Mouse (Mus musculus) neural tube, embryonic 13.5 days (tissue): Measurements from ENCODE around the gene Gm6993. TPM values are rescaled to one million over a fixed set of nuclear protein-coding genes. Genes with fewer than 3 reads are reported as not detected.

Experiments
- ATAC-seq: fragments of 200-750 bp; cut with Nextera tagmentation; 2 replicates; pipeline ENCODE4 v1.8.0; 2017; ENCODE audit warnings: low read depth, mild to moderate bottlenecking, moderate TSS enrichment, moderate library complexity
- H3K27ac ChIP-seq: fragments of 300-500 bp; sonication (generic); replicated peaks from 2 replicates; pipeline ENCODE4 v1.5.1; 2015; ENCODE audit warnings: moderate library complexity, mild to moderate bottlenecking, inconsistent platforms
- H3K27me3 ChIP-seq: fragments of 300-500 bp; sonication (generic); 2 replicates; pipeline ENCODE4 v1.6.1; 2015; ENCODE audit warnings: mild to moderate bottlenecking, inconsistent platforms
- H3K36me3 ChIP-seq: fragments of 300-500 bp; sonication (generic); 2 replicates; pipeline ENCODE4 v1.6.1; 2015; ENCODE audit warnings: mild to moderate bottlenecking, inconsistent platforms
- H3K4me1 ChIP-seq: fragments of 300-500 bp; sonication (generic); replicated peaks from 2 replicates; pipeline ENCODE4 v1.6.1; 2015; ENCODE audit warnings: inconsistent platforms
- H3K4me2 ChIP-seq: fragments of 300-500 bp; sonication (generic); 2 replicates; pipeline ENCODE4 v1.6.1; 2015; ENCODE audit warnings: inconsistent platforms, mild to moderate bottlenecking, moderate library complexity
- H3K4me3 ChIP-seq: fragments of 300-500 bp; sonication (generic); 2 replicates; pipeline ENCODE4 v1.5.1; 2015; ENCODE audit warnings: mild to moderate bottlenecking, inconsistent platforms
- H3K9ac ChIP-seq: fragments of 300-500 bp; sonication (generic); 2 replicates; pipeline ENCODE4 v1.6.1; 2015; ENCODE audit warnings: moderate library complexity, mild to moderate bottlenecking, inconsistent platforms
- H3K9me3 ChIP-seq: fragments of 300-500 bp; sonication (generic); 2 replicates; pipeline ENCODE4 v1.6.1; 2016; ENCODE audit warnings: inconsistent platforms
- WGBS: fragments of 180-500 bp; shearing (Covaris S2); methylation state at CpG from one replicate; pipeline ENCODE4 v1.1.7; 2015; 5-methylcytosine and 5-hydroxymethylcytosine counted together
- polyA plus RNA-seq: library from polyadenylated mRNA; unstranded; fragments of >200 nt; fragmentation: Nextera tagmentation; extraction: Ambion mirVana; gene quantifications from 2 replicates; pipeline ENCODE4 v1.2.1, GENCODE M21; 2015

Gm6993 gene
- polyA plus RNA-seq, 1 experiment from 2014 or later = not detected

GRCm38 (mm10) chr12:31278270-31278669 is 37.7 kb downstream of the Gm6993 start:
- 93% methylated on average over 11 of the region's 11 CpGs for WGBS
- H3K4me2 ChIP-seq = no peak overlapping the region
- H3K4me3 ChIP-seq = no peak overlapping the region
- no peak overlapping the region for H3K27ac ChIP-seq
- no peaks in the 10 kb centered on the region for H3K27me3 ChIP-seq
- H3K4me1 ChIP-seq = no peaks in the 10 kb centered on the region
- no peak overlapping the region for H3K9ac ChIP-seq
- H3K36me3 ChIP-seq = no peaks in the 10 kb centered on the region
- no peaks in the 10 kb centered on the region for H3K9me3 ChIP-seq
- ATAC-seq = no peak

GRCm38 (mm10) chr12:31280318-31280717 is 39.7 kb downstream of the Gm6993 start:
- Histone ChIP-seq H3K9ac (no peak overlapping the region), H3K4me1 (no peaks in the 10 kb centered on the region), H3K9me3 (no peaks in the 10 kb centered on the region), H3K36me3 (no peaks in the 10 kb centered on the region), H3K27me3 (no peaks in the 10 kb centered on the region), H3K4me2 (no peak overlapping the region), H3K27ac (no peak overlapping the region), H3K4me3 (no peak overlapping the region)
- ATAC-seq = no peak
- WGBS = 87% methylated on average over 7 of the region's 7 CpGs

GRCm38 (mm10) chr12:31281100-31281591 is 40.6 kb downstream of the Gm6993 start:
- Histone ChIP-seq H3K36me3 (no peaks in the 10 kb centered on the region), H3K4me1 (no peaks in the 10 kb centered on the region), H3K27me3 (no peaks in the 10 kb centered on the region), H3K4me3 (no peak overlapping the region), H3K27ac (no peak overlapping the region), H3K4me2 (no peak overlapping the region), H3K9ac (no peak overlapping the region), H3K9me3 (no peaks in the 10 kb centered on the region)
- 69% methylated on average over 9 of the region's 9 CpGs for WGBS
- no peak for ATAC-seq

- Histone ChIP-seq H3K9ac (no peak overlapping the region), H3K36me3 (no peaks in the 10 kb centered on the region), H3K4me3 (no peak overlapping the region), H3K27ac (no peak overlapping the region), H3K4me2 (no peak overlapping the region), H3K4me1 (no peaks in the 10 kb centered on the region), H3K9me3 (no peaks in the 10 kb centered on the region), H3K27me3 (no peaks in the 10 kb centered on the region)
- no peak for ATAC-seq
- WGBS = 90% methylated on average over 5 of the region's 5 CpGs
Observed at GRCm38 (mm10) chr12:31282241-31282640, 41.7 kb downstream of the Gm6993 start.

- no peak overlapping the region for H3K9ac ChIP-seq
- no peak for ATAC-seq
- H3K4me1 ChIP-seq = no peaks in the 10 kb centered on the region
- WGBS = 91% methylated on average over 4 of the region's 4 CpGs
- no peak overlapping the region for H3K27ac ChIP-seq
- H3K36me3 ChIP-seq = no peaks in the 10 kb centered on the region
- H3K4me2 ChIP-seq = no peak overlapping the region
- H3K4me3 ChIP-seq = no peak overlapping the region
- H3K9me3 ChIP-seq = no peaks in the 10 kb centered on the region
- H3K27me3 ChIP-seq = no peaks in the 10 kb centered on the region
Observed at GRCm38 (mm10) chr12:31283131-31283530, 42.6 kb downstream of the Gm6993 start.

- H3K4me3 ChIP-seq = no peak overlapping the region
- WGBS = 89% methylated on average over 4 of the region's 4 CpGs
- no peak for ATAC-seq
- no peaks in the 10 kb centered on the region for H3K27me3 ChIP-seq
- H3K27ac ChIP-seq = no peak overlapping the region
- H3K4me1 ChIP-seq = no peaks in the 10 kb centered on the region
- no peaks in the 10 kb centered on the region for H3K9me3 ChIP-seq
- H3K36me3 ChIP-seq = no peaks in the 10 kb centered on the region
- H3K4me2 ChIP-seq = no peak overlapping the region
- H3K9ac ChIP-seq = no peak overlapping the region
Observed at GRCm38 (mm10) chr12:31283617-31284136, 43.1 kb downstream of the Gm6993 start.

- Histone ChIP-seq H3K4me2 (no peak overlapping the region), H3K27ac (no peak overlapping the region), H3K9me3 (no peaks in the 10 kb centered on the region), H3K4me1 (no peaks in the 10 kb centered on the region), H3K27me3 (no peaks in the 10 kb centered on the region), H3K4me3 (no peak overlapping the region), H3K9ac (no peak overlapping the region), H3K36me3 (0 out of 2 replicates have a peak, but pooled peaks cover 6% of the 10 kb centered on the region)
- WGBS = 90% methylated on average over 10 of the region's 10 CpGs
- no peak for ATAC-seq
Observed at GRCm38 (mm10) chr12:31289046-31289445, 48.5 kb downstream of the Gm6993 start.

Other genes starting within 250 kb of the Gm6993 start
- gene Fam110c, start 166.9 kb upstream of the Gm6993 start, polyA plus RNA-seq = 0.08 TPM in 1 of 2 replicates, not detected in the other
- 27.9 and 31.0 TPM in 2 replicates for gene Lamb1, start 24.5 kb downstream of the Gm6993 start, polyA plus RNA-seq
- gene Dld, start 110.7 kb downstream of the Gm6993 start, polyA plus RNA-seq = 125 and 139 TPM in 2 replicates
- 0.18 TPM in 1 of 2 replicates, not detected in the other for gene Slc26a3, start 150.1 kb downstream of the Gm6993 start, polyA plus RNA-seq